Mouse (Mus musculus): ENCODE results near the gene Ppie. TPM values are rescaled to one million over a fixed set of nuclear protein-coding genes. Genes with fewer than 3 reads are reported as not detected.
"Not testable (repeated sequence)": the region's sequence is repeated elsewhere in the genome, so short reads cannot be mapped to it uniquely, and the experiment has no call there.

Gene Ppie
- total RNA-seq, 2 experiments from 2014 or later = 17.5 to 21.5 TPM

- DNase-seq (ENCODE audit: low spot score in 2 of 2) = no peak
Measured at GRCm38 (mm10) chr4:123116011-123116410, 23.7 kb downstream of the Ppie start, which contains the start of gene Oxct2b. Gene Oxct2b, plus strand, starts transcription at chr4:123116266.

GRCm38 (mm10) chr4:123114651-123115050 is 25.1 kb downstream of the Ppie start:
- DNase-seq (ENCODE audit: low spot score in 2 of 2) = not testable (repeated sequence)

- no peak for DNase-seq (ENCODE audit: low spot score in 2 of 2)
Measured at GRCm38 (mm10) chr4:123112216-123112764, 27.5 kb downstream of the Ppie start.

GRCm38 (mm10) chr4:123111275-123111983 is 28.3 kb downstream of the Ppie start:
- DNase-seq (ENCODE audit: low spot score in 2 of 2) = not testable (repeated sequence)

GRCm38 (mm10) chr4:123110751-123111150 is 29.0 kb downstream of the Ppie start:
- DNase-seq (ENCODE audit: low spot score in 2 of 2) = no peak

GRCm38 (mm10) chr4:123108056-123108455 is 31.7 kb downstream of the Ppie start:
- DNase-seq (ENCODE audit: low spot score in 2 of 2) = no peak

- DNase-seq (ENCODE audit: low spot score in 2 of 2) = no peak
Measured at GRCm38 (mm10) chr4:123106864-123107263, 32.9 kb downstream of the Ppie start.

- not testable (repeated sequence) for DNase-seq (ENCODE audit: low spot score in 2 of 2)
Measured at GRCm38 (mm10) chr4:123105929-123106328, 33.8 kb downstream of the Ppie start.

- no peak for DNase-seq (ENCODE audit: low spot score in 2 of 2)
Measured at GRCm38 (mm10) chr4:123105451-123105790, 34.3 kb downstream of the Ppie start.

GRCm38 (mm10) chr4:123104651-123105450 is 34.9 kb downstream of the Ppie start, which contains the start of gene Bmp8b:
Gene Bmp8b, plus strand, starts transcription at chr4:123105165.
- no peak for DNase-seq (ENCODE audit: low spot score in 2 of 2)

GRCm38 (mm10) chr4:123093869-123094268 is 45.9 kb downstream of the Ppie start:
- DNase-seq (ENCODE audit: low spot score in 2 of 2) = no peak

- no peak for DNase-seq (ENCODE audit: low spot score in 2 of 2)
Measured at GRCm38 (mm10) chr4:123093064-123093776, 46.5 kb downstream of the Ppie start.

- no peak for DNase-seq (ENCODE audit: low spot score in 2 of 2)
Measured at GRCm38 (mm10) chr4:123092621-123093020, 47.1 kb downstream of the Ppie start.

- DNase-seq (ENCODE audit: low spot score in 2 of 2) = no peak
Measured at GRCm38 (mm10) chr4:123086381-123086780, 53.4 kb downstream of the Ppie start.

GRCm38 (mm10) chr4:123085290-123085689 is 54.5 kb downstream of the Ppie start:
- DNase-seq (ENCODE audit: low spot score in 2 of 2) = no peak

GRCm38 (mm10) chr4:123083323-123083902 is 56.3 kb downstream of the Ppie start:
- no peak for DNase-seq (ENCODE audit: low spot score in 2 of 2)

GRCm38 (mm10) chr4:123082283-123083163 is 57.2 kb downstream of the Ppie start:
- DNase-seq (ENCODE audit: low spot score in 2 of 2) = peak; percentile 59 to 75

- no peak for DNase-seq (ENCODE audit: low spot score in 2 of 2)
Measured at GRCm38 (mm10) chr4:123080791-123081190, 59.0 kb downstream of the Ppie start.

GRCm38 (mm10) chr4:123078231-123078630 is 61.5 kb downstream of the Ppie start:
- no peak for DNase-seq (ENCODE audit: low spot score in 2 of 2)

Measured in layer of hippocampus, postnatal 14 days (tissue).